Mouse (Mus musculus) cerebellum, adult 2 months (tissue): ENCODE data around the gene Ap3b1.

ENCODE experiments used
- CTCF ChIP-seq: fragments of 200-500 bp; IDR thresholded peaks from 2 replicates; pipeline ENCODE4 v1.5.1; 2011; ENCODE audit warnings: low read depth, mild to moderate bottlenecking, control low read depth, low read length, moderate library complexity, borderline replicate concordance; ENCODE audit not compliant: insufficient read depth
- POLR2A ChIP-seq: fragments of 200-500 bp; IDR thresholded peaks from 2 replicates; pipeline ENCODE4 v1.6.1; 2011; ENCODE audit warnings: low read length, control low read depth, borderline replicate concordance; ENCODE audit not compliant: insufficient read depth

GRCm38 (mm10) chr13:94524669-94525238 is 166.0 kb downstream of the Ap3b1 start:
- TF ChIP-seq CTCF (no peak), POLR2A (no peak)
